ENCODE assay signal across 25 mouse cellular contexts in the genomic region with DNA sequence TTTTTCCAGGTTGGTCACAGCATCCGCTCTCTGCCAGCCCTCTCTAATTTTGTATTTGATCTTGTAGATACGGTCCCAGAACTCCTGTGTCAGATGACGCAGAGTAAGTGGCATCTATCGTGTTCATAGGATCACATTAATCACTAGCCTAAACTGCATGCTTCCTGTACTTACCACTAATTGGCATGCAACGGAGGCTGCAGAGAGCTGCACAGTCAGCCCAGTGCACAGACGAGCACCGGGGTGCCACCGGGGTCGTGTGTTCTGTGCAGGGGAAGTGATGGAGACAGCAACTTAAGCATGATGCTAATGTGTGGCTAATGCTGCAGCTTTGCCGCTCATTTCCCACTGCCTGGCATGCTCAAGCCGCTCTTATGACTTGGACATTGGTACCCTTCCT.
DNase-seq lines count a peak whose midpoint lies in the region; ATAC-seq lines count a peak whose summit lies in the region.
"Had no signal": no experiment of that assay in that cellular context is flagged by ENCODE, and none has a peak within 500 bp of the region (broad histone marks: within the 10 kb centered on the region; RNA-seq: fewer than 3 reads in every experiment).

No protein-coding gene starts in this region.

- no peak overlapping the region for H3K27ac ChIP-seq in heart, embryonic 11.5 days (ENCODE audit: low read depth, low read length)
- no peak overlapping the region for H3K27ac ChIP-seq in neural tube, embryonic 14.5 days (ENCODE audit: low read depth, low read length)
- no peak overlapping the region for H3K27ac ChIP-seq in neural tube, embryonic 15.5 days (replicated peaks)
- no peak overlapping the region for H3K27ac ChIP-seq in embryonic facial prominence, embryonic 14.5 days (replicated peaks; ENCODE audit: low read depth, low read length)
- no peak overlapping the region for H3K27ac ChIP-seq in liver, embryonic 11.5 days (ENCODE audit: low read depth, low read length)
- H3K27ac ChIP-seq: forebrain, embryonic 12.5 days; hindbrain, embryonic 14.5 days; intestine, embryonic 15.5 days; liver, embryonic 12.5 days; neural tube, embryonic 12.5 days; stomach, postnatal 0 days had no signal

- H3K4me1 ChIP-seq in heart, embryonic 11.5 days (ENCODE audit: control insufficient read depth, insufficient read depth, low read length) = 0 out of 2 replicates have a peak, but pooled peaks cover 6% of the 10 kb centered on the region
- peaks cover 15% of the 10 kb centered on the region for H3K4me1 ChIP-seq in neural tube, embryonic 14.5 days (ENCODE audit: control insufficient read depth, insufficient read depth, low read length)
- peaks cover 25% of the 10 kb centered on the region for H3K4me1 ChIP-seq in neural tube, embryonic 15.5 days
- H3K4me1 ChIP-seq in embryonic facial prominence, embryonic 14.5 days (ENCODE audit: control insufficient read depth, insufficient read depth, low read length) = peaks cover 25% of the 10 kb centered on the region
- H3K4me1 ChIP-seq in liver, embryonic 11.5 days (replicated peaks; ENCODE audit: control insufficient read depth, insufficient read depth, low read length) = no peaks in the 10 kb centered on the region; the same call in 1 of the 2 replicates
- H3K4me1 ChIP-seq: intestine, embryonic 15.5 days; liver, embryonic 12.5 days had no signal

- H3K27me3 ChIP-seq in heart, embryonic 11.5 days (ENCODE audit: control insufficient read depth, insufficient read depth, low read length) = peaks cover 55% of the 10 kb centered on the region
- no peaks in the 10 kb centered on the region for H3K27me3 ChIP-seq in neural tube, embryonic 14.5 days (ENCODE audit: control insufficient read depth, insufficient read depth, low read length)
- H3K27me3 ChIP-seq in neural tube, embryonic 15.5 days (replicated peaks) = no peaks in the 10 kb centered on the region
- no peaks in the 10 kb centered on the region for H3K27me3 ChIP-seq in embryonic facial prominence, embryonic 14.5 days (replicated peaks; ENCODE audit: control insufficient read depth, insufficient read depth, low read length)
- peaks cover 12% of the 10 kb centered on the region for H3K27me3 ChIP-seq in liver, embryonic 11.5 days (replicated peaks; ENCODE audit: control insufficient read depth, insufficient read depth, low read length)
- H3K27me3 ChIP-seq: intestine, embryonic 15.5 days; neural tube, embryonic 12.5 days had no signal

- ATAC-seq in heart, embryonic 11.5 days (replicated peaks; ENCODE audit: insufficient number of reproducible peaks, low FRiP score, low TSS enrichment) = no peak
- ATAC-seq in neural tube, embryonic 14.5 days (ENCODE audit: low read depth) = no peak
- no peak for ATAC-seq in neural tube, embryonic 15.5 days (ENCODE audit: low FRiP score)
- no peak for ATAC-seq in embryonic facial prominence, embryonic 14.5 days (ENCODE audit: low read depth)
- no peak for ATAC-seq in liver, embryonic 11.5 days (replicated peaks; ENCODE audit: low FRiP score)
- ATAC-seq: CD4-positive, CD25-positive, alpha-beta regulatory T cell, adult 4 months; intestine, embryonic 15.5 days; liver, embryonic 12.5 days had no signal

- no peaks in the 10 kb centered on the region for H3K9me3 ChIP-seq in heart, embryonic 11.5 days (replicated peaks; ENCODE audit: control insufficient read depth, low read length)
- no peaks in the 10 kb centered on the region for H3K9me3 ChIP-seq in neural tube, embryonic 14.5 days (ENCODE audit: control insufficient read depth, low read length)
- no peaks in the 10 kb centered on the region for H3K9me3 ChIP-seq in neural tube, embryonic 15.5 days (replicated peaks)
- no peaks in the 10 kb centered on the region for H3K9me3 ChIP-seq in embryonic facial prominence, embryonic 14.5 days (ENCODE audit: control insufficient read depth, low read length)
- no peaks in the 10 kb centered on the region for H3K9me3 ChIP-seq in liver, embryonic 11.5 days (ENCODE audit: control insufficient read depth, low read length)
- H3K9me3 ChIP-seq: forebrain, embryonic 12.5 days; heart, embryonic 12.5 days; intestine, embryonic 15.5 days; liver, embryonic 12.5 days; neural tube, embryonic 12.5 days had no signal

- DNase-seq in heart, adult 11 months = peak; percentile 64
- DNase-seq in embryonic facial prominence, embryonic 14.5 days (ENCODE audit: low spot score) = peak; percentile 30
- DNase-seq in spleen, postnatal 10 days (ENCODE audit: low spot score in 2 of 2) = no peak
- no peak for DNase-seq in liver, embryonic 11.5 days (ENCODE audit: low spot score)
- DNase-seq: adrenal gland, postnatal 36 days; cerebellum, adult 11 months; cerebellum, adult 9-11 months; heart, postnatal 10 days; kidney, adult 8-10 months; kidney, postnatal 10 days; lung, adult 18-20 months; lung, postnatal 14 days; thymus, adult 2 months had no signal

- H3K9ac ChIP-seq in heart, embryonic 11.5 days (ENCODE audit: low read depth, low read length) = no peak overlapping the region
- 0 out of 2 replicates have a peak overlapping the region, but pooled peaks have one; percentile 8 for H3K9ac ChIP-seq in neural tube, embryonic 14.5 days (replicated peaks; ENCODE audit: low read depth, low read length)
- H3K9ac ChIP-seq in neural tube, embryonic 15.5 days (replicated peaks) = no peak overlapping the region
- no peak overlapping the region for H3K9ac ChIP-seq in embryonic facial prominence, embryonic 14.5 days (ENCODE audit: low read depth, low read length)
- no peak overlapping the region for H3K9ac ChIP-seq in liver, embryonic 11.5 days (ENCODE audit: low read depth, low read length)
- H3K9ac ChIP-seq: forebrain, embryonic 12.5 days; heart, embryonic 12.5 days; hindbrain, embryonic 14.5 days; intestine, embryonic 15.5 days; liver, embryonic 12.5 days; neural tube, embryonic 12.5 days had no signal

- no peak overlapping the region for H3K4me3 ChIP-seq in heart, embryonic 11.5 days (ENCODE audit: low read depth, low read length)
- H3K4me3 ChIP-seq in neural tube, embryonic 14.5 days (ENCODE audit: low read depth, low read length) = no peak overlapping the region
- no peak overlapping the region for H3K4me3 ChIP-seq in neural tube, embryonic 15.5 days (replicated peaks)
- no peak overlapping the region for H3K4me3 ChIP-seq in embryonic facial prominence, embryonic 14.5 days (ENCODE audit: low read depth, low read length)
- H3K4me3 ChIP-seq in liver, embryonic 11.5 days (ENCODE audit: low read depth, low read length) = no peak overlapping the region
- H3K4me3 ChIP-seq: forebrain, embryonic 12.5 days; heart, embryonic 12.5 days; intestine, embryonic 15.5 days; liver, embryonic 12.5 days; neural tube, embryonic 12.5 days had no signal

- 81% methylated on average over 11 of the region's 11 CpGs for WGBS in heart, embryonic 11.5 days (ENCODE audit: insufficient replicate concordance)
- 44% methylated on average over 11 of the region's 11 CpGs for WGBS in neural tube, embryonic 14.5 days
- WGBS in neural tube, embryonic 15.5 days = 39% methylated on average over 11 of the region's 11 CpGs
- WGBS in embryonic facial prominence, embryonic 14.5 days = 37% methylated on average over 11 of the region's 11 CpGs
- WGBS in liver, embryonic 11.5 days = 77% methylated on average over 11 of the region's 11 CpGs

- H3K4me2 ChIP-seq in heart, embryonic 11.5 days = no peak overlapping the region
- no peak overlapping the region for H3K4me2 ChIP-seq in neural tube, embryonic 14.5 days (ENCODE audit: low read depth, low read length)
- no peak overlapping the region for H3K4me2 ChIP-seq in neural tube, embryonic 15.5 days
- 0 out of 2 replicates have a peak overlapping the region, but pooled peaks have one; percentile 11 for H3K4me2 ChIP-seq in embryonic facial prominence, embryonic 14.5 days (ENCODE audit: low read depth, low read length)
- no peak overlapping the region for H3K4me2 ChIP-seq in liver, embryonic 11.5 days
- H3K4me2 ChIP-seq: forebrain, embryonic 12.5 days; heart, embryonic 12.5 days; hindbrain, embryonic 14.5 days; intestine, embryonic 15.5 days; liver, embryonic 12.5 days; midbrain, embryonic 11.5 days; neural tube, embryonic 12.5 days had no signal

- H3K36me3 ChIP-seq in heart, embryonic 11.5 days (ENCODE audit: control insufficient read depth, insufficient read depth, low read length) = no peaks in the 10 kb centered on the region
- no peaks in the 10 kb centered on the region for H3K36me3 ChIP-seq in neural tube, embryonic 14.5 days (ENCODE audit: control insufficient read depth, insufficient read depth, low read length)
- no peaks in the 10 kb centered on the region for H3K36me3 ChIP-seq in neural tube, embryonic 15.5 days
- H3K36me3 ChIP-seq in embryonic facial prominence, embryonic 14.5 days (ENCODE audit: control insufficient read depth, insufficient read depth, low read length) = 0 out of 2 replicates have a peak, but pooled peaks cover 6% of the 10 kb centered on the region
- no peaks in the 10 kb centered on the region for H3K36me3 ChIP-seq in liver, embryonic 11.5 days (ENCODE audit: control insufficient read depth, insufficient read depth, low read length)
- H3K36me3 ChIP-seq: forebrain, embryonic 12.5 days; heart, embryonic 12.5 days; intestine, embryonic 15.5 days; liver, embryonic 12.5 days had no signal

Comparison
In these comparisons a context has a peak if more than half of its experiments do, and no peak if none do; other contexts are left out.
1. DNase-seq: peak in heart, adult 11 months (single experiment) and embryonic facial prominence, embryonic 14.5 days (single experiment); none in spleen, postnatal 10 days (0 of 2) and liver, embryonic 11.5 days (single experiment).